Comparison of ENCODE assay signal across 8 mouse cellular contexts in the genomic region with DNA sequence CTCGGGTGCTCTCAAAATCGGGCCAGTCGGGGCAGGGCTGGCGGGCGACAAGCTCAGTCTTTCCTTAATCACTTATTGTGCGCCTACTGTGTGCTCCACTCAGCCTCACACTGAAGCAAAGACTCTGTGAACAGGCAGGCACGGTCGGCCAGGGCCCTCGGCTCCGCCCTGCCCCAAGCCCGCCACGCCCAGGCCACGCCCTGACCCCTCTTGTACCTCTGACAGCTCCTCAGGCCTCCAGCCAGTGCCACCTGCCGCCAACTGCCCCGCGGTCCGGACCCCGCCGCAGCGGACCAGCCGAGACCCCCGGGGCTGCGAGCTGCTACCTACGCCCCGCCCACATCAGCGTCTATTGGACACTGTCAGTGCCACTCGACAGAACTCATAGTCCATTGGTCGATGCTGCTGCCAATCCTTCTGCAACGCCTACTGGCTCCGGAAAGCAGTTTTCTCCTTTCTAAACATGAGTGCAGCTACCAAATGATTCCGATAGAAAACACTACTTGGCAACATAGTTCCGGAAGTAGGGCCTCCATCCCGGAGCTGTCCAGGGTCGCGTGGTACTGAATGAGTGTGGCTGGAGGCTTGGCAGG. TPM values are rescaled to one million over a fixed set of nuclear protein-coding genes. Genes with fewer than 3 reads are reported as not detected.
DNase-seq lines count a peak whose midpoint lies in the region; ATAC-seq and TF ChIP-seq lines count a peak whose summit lies in the region.

Gene Slc39a3 (minus strand): TSS at position 439 of the 593 bp plus-strand sequence.

- peak within 1 kb of the TSS; percentile 84 for H3K4me3 ChIP-seq in E14TG2a.4 (replicated peaks; ENCODE audit: low read length)
- H3K4me3 ChIP-seq in forebrain, embryonic 12.5 days (replicated peaks), result peak within 1 kb of the TSS; percentile 73
- peak within 1 kb of the TSS; percentile 56 for H3K4me3 ChIP-seq in heart, postnatal 0 days (ENCODE audit: low read depth, low read length)
- H3K4me3 ChIP-seq in liver, embryonic 16.5 days (ENCODE audit: low read depth, low read length), result peak within 1 kb of the TSS; percentile 76
- peak within 1 kb of the TSS; percentile 67 for H3K4me3 ChIP-seq in neural tube, embryonic 13.5 days
- peak within 1 kb of the TSS; percentile 88 for H3K4me3 ChIP-seq in testis, adult 2 months (ENCODE audit: control insufficient read depth, low read depth, low read length)

- H3K4me1 ChIP-seq in E14TG2a.4 (replicated peaks; ENCODE audit: low read depth, low read length), result peaks cover 21% of the 10 kb centered on the region
- H3K4me1 ChIP-seq in forebrain, embryonic 12.5 days, result peaks cover 9% of the 10 kb centered on the region
- no peaks in the 10 kb centered on the region for H3K4me1 ChIP-seq in heart, postnatal 0 days (ENCODE audit: control insufficient read depth, insufficient read depth)
- H3K4me1 ChIP-seq in liver, embryonic 16.5 days (ENCODE audit: control insufficient read depth, low read depth, low read length), result peaks cover 8% of the 10 kb centered on the region
- H3K4me1 ChIP-seq in neural tube, embryonic 13.5 days (replicated peaks), result peaks cover 36% of the 10 kb centered on the region
- no peaks in the 10 kb centered on the region for H3K4me1 ChIP-seq in testis, adult 2 months (ENCODE audit: control insufficient read depth, insufficient read depth, low read length)

- peak; percentile 86 for TF ChIP-seq EP300 in heart, postnatal 0 days (IDR thresholded peaks at IDR 0.05; ENCODE audit: low read depth)

- H3K9me3 ChIP-seq in E14TG2a.4 (ENCODE audit: low read length), result no peaks in the 10 kb centered on the region
- H3K9me3 ChIP-seq in forebrain, embryonic 12.5 days, result no peaks in the 10 kb centered on the region
- H3K9me3 ChIP-seq in heart, postnatal 0 days (replicated peaks; ENCODE audit: control insufficient read depth, low read length), result no peaks in the 10 kb centered on the region
- H3K9me3 ChIP-seq in liver, embryonic 16.5 days (replicated peaks; ENCODE audit: control insufficient read depth, low read length), result no peaks in the 10 kb centered on the region
- no peaks in the 10 kb centered on the region for H3K9me3 ChIP-seq in neural tube, embryonic 13.5 days

- under 1% methylated on average over 35 of the region's 35 CpGs for WGBS in forebrain, embryonic 12.5 days
- WGBS in heart, postnatal 0 days, result 1% methylated on average over 35 of the region's 35 CpGs
- under 1% methylated on average over 35 of the region's 35 CpGs for WGBS in liver, embryonic 16.5 days (ENCODE audit: insufficient replicate concordance)
- under 1% methylated on average over 35 of the region's 35 CpGs for WGBS in neural tube, embryonic 13.5 days

- no peaks in the 10 kb centered on the region for H3K27me3 ChIP-seq in E14TG2a.4 (ENCODE audit: insufficient read depth, low read length)
- no peaks in the 10 kb centered on the region for H3K27me3 ChIP-seq in forebrain, embryonic 12.5 days
- no peaks in the 10 kb centered on the region for H3K27me3 ChIP-seq in heart, postnatal 0 days (ENCODE audit: control insufficient read depth, insufficient read depth, low read length)
- H3K27me3 ChIP-seq in liver, embryonic 16.5 days (ENCODE audit: control insufficient read depth, insufficient read depth, low read depth, low read length), result no peaks in the 10 kb centered on the region
- H3K27me3 ChIP-seq in neural tube, embryonic 13.5 days, result no peaks in the 10 kb centered on the region
- H3K27me3 ChIP-seq in testis, adult 2 months (ENCODE audit: control insufficient read depth, insufficient read depth, low read length), result no peaks in the 10 kb centered on the region

- peak; percentile 99 for ATAC-seq in forebrain, embryonic 12.5 days (ENCODE audit: low FRiP score)
- peak; percentile 99 for ATAC-seq in heart, postnatal 0 days (ENCODE audit: insufficient read depth, low read depth)
- ATAC-seq in liver, embryonic 16.5 days (ENCODE audit: low read depth), result peak; percentile 98
- ATAC-seq in neural tube, embryonic 13.5 days (ENCODE audit: low read depth), result peak; percentile 98

- peak; percentile 57 for TF ChIP-seq POLR2A in testis, adult 2 months (IDR thresholded peaks at IDR 0.05; ENCODE audit: control insufficient read depth, low read depth, low read length)

- DNase-seq in c-Kit-positive CD71-positive TER-119-positive erythroid progenitor cells, embryonic 14.5 days (ENCODE audit: low spot score), result peak; percentile 98
- DNase-seq in heart, postnatal 0 days (ENCODE audit: low spot score), result peak; percentile 97
- DNase-seq in kidney, postnatal 4 days, result peak; percentile 99 to 100

- peak within 1 kb of the TSS; percentile 69 for H3K27ac ChIP-seq in forebrain, embryonic 12.5 days
- peak within 1 kb of the TSS; percentile 15; the same call in 1 of the 2 replicates for H3K27ac ChIP-seq in heart, postnatal 0 days (ENCODE audit: low read depth)
- H3K27ac ChIP-seq in liver, embryonic 16.5 days (ENCODE audit: low read length), result peak within 1 kb of the TSS; percentile 73
- peak within 1 kb of the TSS; percentile 30; the same call in 1 of the 2 replicates for H3K27ac ChIP-seq in neural tube, embryonic 13.5 days (replicated peaks)
- peak within 1 kb of the TSS; percentile 69 for H3K27ac ChIP-seq in testis, adult 2 months (ENCODE audit: control insufficient read depth, insufficient read depth, low read depth, low read length)

- peak within 1 kb of the TSS; percentile 60 for H3K4me2 ChIP-seq in forebrain, embryonic 12.5 days
- peak within 1 kb of the TSS; percentile 61 for H3K4me2 ChIP-seq in heart, postnatal 0 days (ENCODE audit: low read depth, low read length)
- peak within 1 kb of the TSS; percentile 77 for H3K4me2 ChIP-seq in liver, embryonic 16.5 days (ENCODE audit: low read depth, low read length)
- peak within 1 kb of the TSS; percentile 58 for H3K4me2 ChIP-seq in neural tube, embryonic 13.5 days

- H3K36me3 ChIP-seq in E14TG2a.4 (ENCODE audit: insufficient read depth, low read length), result peaks cover 17% of the 10 kb centered on the region
- H3K36me3 ChIP-seq in forebrain, embryonic 12.5 days (replicated peaks), result peaks cover 19% of the 10 kb centered on the region
- H3K36me3 ChIP-seq in heart, postnatal 0 days (replicated peaks; ENCODE audit: control insufficient read depth, insufficient read depth, low read length), result no peaks in the 10 kb centered on the region
- H3K36me3 ChIP-seq in liver, embryonic 16.5 days (ENCODE audit: control insufficient read depth, insufficient read depth), result no peaks in the 10 kb centered on the region
- H3K36me3 ChIP-seq in neural tube, embryonic 13.5 days, result peaks cover 22% of the 10 kb centered on the region
- H3K36me3 ChIP-seq in testis, adult 2 months (ENCODE audit: control insufficient read depth, insufficient read depth, low read length), result no peaks in the 10 kb centered on the region

- no peak for TF ChIP-seq CTCF in E14TG2a.4 (conservative IDR thresholded peaks at IDR 0.05; ENCODE audit: low read length)
- no peak for TF ChIP-seq CTCF in heart, postnatal 0 days (IDR thresholded peaks at IDR 0.05; ENCODE audit: low read depth)
- no peak for TF ChIP-seq CTCF in testis, adult 2 months (IDR thresholded peaks at IDR 0.05; ENCODE audit: control insufficient read depth, insufficient read depth, insufficient replicate concordance, low read depth, low read length)

- H3K9ac ChIP-seq in forebrain, embryonic 12.5 days, result peak within 1 kb of the TSS; percentile 62
- H3K9ac ChIP-seq in heart, postnatal 0 days (replicated peaks; ENCODE audit: low read depth, low read length), result peak within 1 kb of the TSS; percentile 51
- peak within 1 kb of the TSS; percentile 75 for H3K9ac ChIP-seq in liver, embryonic 16.5 days (ENCODE audit: low read depth, low read length)
- peak within 1 kb of the TSS; percentile 76 for H3K9ac ChIP-seq in neural tube, embryonic 13.5 days

RNA-seq across cellular contexts. Expression of gene Slc39a3, which starts in this region (rescaled TPM):
- 29.2 and 32.8 TPM in 2 replicates for polyA plus RNA-seq in forebrain, embryonic 12.5 days (2016; fragmentation: Nextera tagmentation; extraction: Ambion mirVana)
- 18.7 and 29.3 TPM in 2 replicates for total RNA-seq in heart, postnatal 0 days (2014; rRNA removed; ENCODE audit: low replicate concordance)
- polyA plus RNA-seq in heart, postnatal 0 days (2015; fragmentation: Nextera tagmentation; extraction: Ambion mirVana), result 6.3 and 7.5 TPM in 2 replicates
- polyA plus RNA-seq in liver, embryonic 16.5 days (2015; fragmentation: Nextera tagmentation; extraction: Ambion mirVana), result 5.5 TPM in 2 replicates
- polyA plus RNA-seq in neural tube, embryonic 13.5 days (2015; fragmentation: Nextera tagmentation; extraction: Ambion mirVana), result 40.9 and 44.2 TPM in 2 replicates
- polyA plus RNA-seq in testis, adult 2 months (2012; rRNA removed), result 39.6 and 46.3 TPM in 2 replicates

Comparison
In these comparisons a context has a peak if more than half of its experiments do, and no peak if none do; other contexts are left out.
1. Peak in every context shown above with its lines: DNase-seq, ATAC-seq, H3K4me3 ChIP-seq and H3K27ac ChIP-seq.
2. H3K27ac ChIP-seq: peak in every context shown above with its lines; median percentile 73 in liver, embryonic 16.5 days; 69 in forebrain, embryonic 12.5 days; 69 in testis, adult 2 months; 30 in neural tube, embryonic 13.5 days; 15 in heart, postnatal 0 days.